Mouse (Mus musculus) B cell, adult 62 days (primary cell): ENCODE data around the gene Commd3. TPM values are rescaled to one million over a fixed set of nuclear protein-coding genes. Genes with fewer than 3 reads are reported as not detected.

Experiments
- total RNA-seq: library from RNA; stranded (reverse); gene quantifications from 4 replicates; pipeline ENCODE4 v1.2.4, GENCODE M21; 2023

The Commd3 gene
- 72.0 to 94.6 TPM (median 88.6 TPM) in 4 replicates for total RNA-seq

GRCm38 (mm10) chr2:18672133-18672765 lies at the start of gene Commd3:
Gene Commd3 (plus strand): TSS chr2:18672384.

GRCm38 (mm10) chr2:18676936-18677491 lies 4.8 kb downstream of the Commd3 start, which contains the start of gene Bmi1:
Gene Bmi1 (plus strand): TSS chr2:18677018.

GRCm38 (mm10) chr2:18693871-18694610 lies 21.9 kb downstream of the Commd3 start, which contains the start of gene Spag6:
Gene Spag6 (plus strand): TSS chr2:18694032.

Other genes starting within 250 kb of the Commd3 start
- 57.9 to 71.2 TPM (median 60.7 TPM) in 4 replicates for gene Bmi1, start 4.6 kb downstream of the Commd3 start, total RNA-seq
- gene Spag6, start 21.6 kb downstream of the Commd3 start, total RNA-seq = 1.2 to 1.3 TPM (median 1.3 TPM) in 3 of 4 replicates, not detected in the other